ENCODE assay signal across 17 mouse cellular contexts in genomic region chr10:90699211-90699610, GRCm38 (mm10).
A peak's percentile ranks its signal among the peaks of the same experiment; 100 is the strongest.
DNase-seq lines count a peak whose midpoint lies in the region; ATAC-seq and TF ChIP-seq lines count a peak whose summit lies in the region.
"Had no signal": no experiment of that assay in that cellular context is flagged by ENCODE, and none has a peak within 500 bp of the region (broad histone marks: within the 10 kb centered on the region; RNA-seq: fewer than 3 reads in every experiment).

No protein-coding gene starts in this region.

- no peak overlapping the region for H3K9ac ChIP-seq in embryonic facial prominence, embryonic 14.5 days (ENCODE audit: low read depth, low read length)
- no peak overlapping the region for H3K9ac ChIP-seq in midbrain, embryonic 14.5 days (replicated peaks; ENCODE audit: low read length)
- H3K9ac ChIP-seq: embryonic facial prominence, embryonic 15.5 days; limb, embryonic 15.5 days; liver, postnatal 0 days; neural tube, embryonic 15.5 days had no signal

- no peaks in the 10 kb centered on the region for H3K36me3 ChIP-seq in embryonic facial prominence, embryonic 14.5 days (ENCODE audit: control insufficient read depth, insufficient read depth, low read length)
- no peaks in the 10 kb centered on the region for H3K36me3 ChIP-seq in embryonic facial prominence, embryonic 10.5 days (replicated peaks)
- no peaks in the 10 kb centered on the region for H3K36me3 ChIP-seq in midbrain, embryonic 14.5 days (ENCODE audit: control insufficient read depth, insufficient read depth, low read length)
- H3K36me3 ChIP-seq: embryonic facial prominence, embryonic 15.5 days; limb, embryonic 15.5 days; neural tube, embryonic 15.5 days had no signal

- no peaks in the 10 kb centered on the region for H3K4me1 ChIP-seq in embryonic facial prominence, embryonic 14.5 days (ENCODE audit: control insufficient read depth, insufficient read depth, low read length)
- peaks cover 2% of the 10 kb centered on the region; the same call in 1 of the 2 replicates for H3K4me1 ChIP-seq in embryonic facial prominence, embryonic 10.5 days
- H3K4me1 ChIP-seq in midbrain, embryonic 14.5 days (ENCODE audit: control insufficient read depth, insufficient read depth, low read length): 0 out of 2 replicates have a peak, but pooled peaks cover 3% of the 10 kb centered on the region
- H3K4me1 ChIP-seq: embryonic facial prominence, embryonic 15.5 days; limb, embryonic 15.5 days had no signal

- ATAC-seq in embryonic facial prominence, embryonic 14.5 days (ENCODE audit: low read depth): no peak
- no peak for ATAC-seq in midbrain, embryonic 14.5 days (ENCODE audit: low FRiP score, low TSS enrichment)
- no peak for ATAC-seq in megakaryocyte progenitor cell, adult 5-6 weeks (replicated peaks; ENCODE audit: poor library complexity)
- ATAC-seq: liver, postnatal 0 days had no signal

- H3K4me3 ChIP-seq in embryonic facial prominence, embryonic 14.5 days (ENCODE audit: low read depth, low read length): no peak overlapping the region
- H3K4me3 ChIP-seq in embryonic facial prominence, embryonic 10.5 days: no peak overlapping the region
- peak overlapping the region; percentile 27; the same call in 1 of the 2 replicates for H3K4me3 ChIP-seq in layer of hippocampus, adult 2 months
- no peak overlapping the region for H3K4me3 ChIP-seq in midbrain, embryonic 14.5 days (replicated peaks; ENCODE audit: low read depth, low read length)
- H3K4me3 ChIP-seq: embryonic facial prominence, embryonic 15.5 days; limb, embryonic 15.5 days; neural tube, embryonic 15.5 days had no signal

- H3K27ac ChIP-seq in embryonic facial prominence, embryonic 14.5 days (replicated peaks; ENCODE audit: low read depth, low read length): no peak overlapping the region
- H3K27ac ChIP-seq in embryonic facial prominence, embryonic 10.5 days (replicated peaks): no peak overlapping the region
- H3K27ac ChIP-seq in layer of hippocampus, adult 2 months: peak overlapping the region; percentile 89
- H3K27ac ChIP-seq in midbrain, embryonic 14.5 days (replicated peaks; ENCODE audit: low read depth, low read length): peak overlapping the region; percentile 76
- H3K27ac ChIP-seq: embryonic facial prominence, embryonic 15.5 days; limb, embryonic 15.5 days; neural tube, embryonic 15.5 days had no signal

- no peak for TF ChIP-seq CTCF in layer of hippocampus, adult 2 months (conservative IDR thresholded peaks at IDR 0.05)

- no peaks in the 10 kb centered on the region for H3K9me3 ChIP-seq in embryonic facial prominence, embryonic 14.5 days (ENCODE audit: control insufficient read depth, low read length)
- no peaks in the 10 kb centered on the region for H3K9me3 ChIP-seq in embryonic facial prominence, embryonic 10.5 days
- no peaks in the 10 kb centered on the region for H3K9me3 ChIP-seq in midbrain, embryonic 14.5 days (ENCODE audit: control insufficient read depth, low read length)
- H3K9me3 ChIP-seq: embryonic facial prominence, embryonic 15.5 days; limb, embryonic 15.5 days; neural tube, embryonic 15.5 days had no signal

- DNase-seq in embryonic facial prominence, embryonic 14.5 days (ENCODE audit: low spot score): peak; percentile 8
- no peak for DNase-seq in embryonic facial prominence, embryonic 10.5 days (ENCODE audit: low spot score)
- no peak for DNase-seq in layer of hippocampus, adult 2 months (ENCODE audit: low spot score in 2 of 2)
- no peak for DNase-seq in layer of hippocampus, adult 9-10 months (ENCODE audit: low spot score)
- peak; percentile 73 for DNase-seq in brain, adult 2 months (ENCODE audit: low read depth, low spot score)
- DNase-seq in midbrain, embryonic 14.5 days: peak; percentile 64
- DNase-seq in gastrocnemius, adult 18-20 months (ENCODE audit: low spot score): no peak
- DNase-seq: adrenal gland, postnatal 36 days; kidney, adult 8-10 months; kidney, postnatal 36 days; liver, postnatal 0 days; right cerebral cortex, adult 18-20 months; thymus, postnatal 4 days had no signal

- no peak overlapping the region for H3K4me2 ChIP-seq in embryonic facial prominence, embryonic 14.5 days (ENCODE audit: low read depth, low read length)
- H3K4me2 ChIP-seq in midbrain, embryonic 14.5 days (ENCODE audit: low read length): peak overlapping the region; percentile 20
- H3K4me2 ChIP-seq: embryonic facial prominence, embryonic 15.5 days; limb, embryonic 15.5 days; neural tube, embryonic 15.5 days had no signal

- no peaks in the 10 kb centered on the region for H3K27me3 ChIP-seq in embryonic facial prominence, embryonic 14.5 days (replicated peaks; ENCODE audit: control insufficient read depth, insufficient read depth, low read length)
- H3K27me3 ChIP-seq in embryonic facial prominence, embryonic 10.5 days (replicated peaks; ENCODE audit: low read depth, poor library complexity, severe bottlenecking): no peaks in the 10 kb centered on the region
- H3K27me3 ChIP-seq in midbrain, embryonic 14.5 days (ENCODE audit: control insufficient read depth, insufficient read depth, low read length): no peaks in the 10 kb centered on the region
- H3K27me3 ChIP-seq: embryonic facial prominence, embryonic 15.5 days; limb, embryonic 15.5 days; neural tube, embryonic 15.5 days had no signal

- 72% methylated on average over 12 of the region's 12 CpGs for WGBS in embryonic facial prominence, embryonic 14.5 days
- whole genome bisulfite sequencing in embryonic facial prominence, embryonic 10.5 days: 78% methylated on average over 12 of the region's 12 CpGs
- WGBS in midbrain, embryonic 14.5 days: 56% methylated on average over 12 of the region's 12 CpGs

Comparison
In these comparisons a context has a peak if more than half of its experiments do, and no peak if none do; other contexts are left out.
1. DNase-seq: peak in embryonic facial prominence, embryonic 14.5 days (single experiment), brain, adult 2 months (single experiment) and midbrain, embryonic 14.5 days (single experiment); none in embryonic facial prominence, embryonic 10.5 days (single experiment), layer of hippocampus, adult 2 months (0 of 2), layer of hippocampus, adult 9-10 months (single experiment) and gastrocnemius, adult 18-20 months (single experiment).
2. H3K27ac ChIP-seq: peak in layer of hippocampus, adult 2 months (single experiment) and midbrain, embryonic 14.5 days (single experiment); none in embryonic facial prominence, embryonic 14.5 days (single experiment) and embryonic facial prominence, embryonic 10.5 days (single experiment).